Mouse (Mus musculus) right cerebral cortex, adult 18-20 months (tissue): ENCODE results near the gene Zfp871.
A peak's percentile ranks its signal among the peaks of the same experiment; 100 is the strongest.

ENCODE experiments used
- DNase-seq: peaks from one replicate; pipeline ENCODE4 v3.0.0; 2022; ENCODE audit warnings: mixed read lengths

Gene Zfp871

DNA sequence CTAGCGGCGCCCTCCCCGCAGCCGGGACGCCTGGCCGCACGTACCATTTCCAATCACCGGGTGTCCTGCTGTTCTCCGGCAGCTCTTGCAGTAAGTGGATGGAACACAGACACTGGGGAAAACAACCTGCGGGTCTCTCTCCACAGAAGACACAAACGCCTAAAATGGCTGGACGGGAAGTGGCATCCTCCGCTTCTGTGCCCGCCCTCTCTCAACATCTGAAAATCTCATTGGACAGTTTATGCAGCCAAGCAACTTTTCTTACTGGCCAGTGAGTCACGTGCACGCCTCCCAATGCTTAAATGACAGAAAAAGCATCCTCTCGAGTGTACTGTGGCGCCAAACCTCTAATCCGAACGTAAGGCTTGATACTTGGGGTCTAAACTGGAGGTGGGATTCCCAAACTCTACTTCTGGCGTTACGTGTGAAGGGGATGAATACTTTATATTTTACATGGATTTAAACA lies at the start of gene Zfp871:
TSS of gene Zfp871 (minus strand) at position 194 of the 466 bp plus-strand sequence.
- DNase-seq: peak; percentile 94

DNA sequence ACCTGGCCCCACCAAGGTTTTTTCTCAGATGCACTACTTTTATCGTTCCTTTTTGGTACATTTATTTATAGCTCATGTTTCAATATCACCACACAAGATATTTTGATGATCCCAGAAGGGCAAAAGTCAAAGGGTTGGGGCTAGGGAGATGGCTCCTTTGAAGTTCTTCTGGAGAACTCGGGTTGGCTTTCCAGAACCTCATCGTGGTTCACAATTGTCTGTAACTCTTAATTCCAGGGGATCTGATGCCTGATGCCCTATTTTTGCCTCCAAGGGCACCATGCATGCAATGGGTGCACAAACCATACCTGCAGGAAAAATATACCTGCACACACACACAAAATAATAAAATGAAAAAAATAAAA lies 42.3 kb upstream of the Zfp871 start:
- DNase-seq: no peak

DNA sequence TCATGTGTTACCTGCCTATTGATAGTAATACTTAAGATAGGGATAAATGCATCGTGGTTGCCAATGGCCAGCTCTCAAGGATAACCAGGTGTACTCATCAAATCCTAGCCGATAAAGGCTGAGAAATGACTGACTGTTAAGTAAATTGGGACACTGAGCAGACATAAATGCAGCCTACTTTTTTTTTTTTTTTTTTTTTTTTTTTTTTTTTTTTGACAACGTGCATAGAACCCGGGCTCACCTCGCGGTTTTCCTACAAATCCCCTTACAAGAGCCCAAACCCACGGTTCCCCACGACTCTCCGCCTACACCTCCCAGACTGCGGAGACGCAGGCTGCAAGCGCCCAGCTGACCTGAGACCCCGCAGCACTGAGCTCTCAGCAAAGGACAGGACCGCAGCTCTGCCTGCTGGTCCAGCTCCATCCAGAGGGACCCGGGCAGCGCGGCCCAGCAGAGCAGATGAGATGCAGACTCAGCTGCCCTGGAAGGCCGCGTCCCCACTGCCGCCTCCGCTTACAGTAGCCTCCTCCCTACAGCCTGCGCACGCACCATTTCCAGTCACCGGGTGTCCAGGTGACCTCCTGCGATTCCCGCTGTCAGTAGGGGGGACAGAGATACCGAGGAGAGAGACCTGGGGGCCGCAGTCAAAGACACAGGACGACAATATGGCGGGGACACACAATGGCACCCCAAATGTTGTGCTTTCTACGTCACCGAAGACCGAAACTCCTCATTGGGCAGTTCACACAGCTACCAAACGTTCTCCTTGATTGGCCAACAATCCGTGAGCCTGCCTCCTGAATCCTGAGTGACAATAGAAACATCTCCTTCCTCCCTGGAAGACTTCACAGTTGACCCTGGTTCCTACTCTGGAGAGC lies 41.7 kb upstream of the Zfp871 start, which contains the start of gene Zfp799:
TSS of gene Zfp799 (minus strand) at position 722 of the 878 bp plus-strand sequence.
- peak; percentile 91 for DNase-seq

GRCm38 (mm10) chr17:32816074-32816784 lies 28.1 kb upstream of the Zfp871 start:
- DNase-seq: no peak

DNA sequence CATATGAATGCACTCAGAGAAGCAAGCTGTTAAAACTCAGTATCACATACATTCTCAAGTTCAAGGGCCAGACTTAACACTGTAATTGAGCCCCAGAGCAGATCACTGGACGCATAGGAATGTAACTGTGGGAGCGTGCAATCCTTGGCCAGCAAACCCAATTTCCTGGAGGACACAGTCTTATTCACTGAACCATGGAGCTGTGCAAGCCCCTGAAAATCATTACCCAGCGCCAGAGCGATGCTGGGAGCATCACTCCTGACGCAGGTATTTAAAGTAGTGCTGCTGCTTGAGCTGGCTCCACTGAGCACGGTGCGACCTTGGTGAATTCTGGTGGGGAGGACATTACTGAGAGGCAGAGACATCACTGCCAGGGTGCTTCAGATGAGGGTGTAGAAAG lies 26.0 kb upstream of the Zfp871 start:
- no peak for DNase-seq

DNA sequence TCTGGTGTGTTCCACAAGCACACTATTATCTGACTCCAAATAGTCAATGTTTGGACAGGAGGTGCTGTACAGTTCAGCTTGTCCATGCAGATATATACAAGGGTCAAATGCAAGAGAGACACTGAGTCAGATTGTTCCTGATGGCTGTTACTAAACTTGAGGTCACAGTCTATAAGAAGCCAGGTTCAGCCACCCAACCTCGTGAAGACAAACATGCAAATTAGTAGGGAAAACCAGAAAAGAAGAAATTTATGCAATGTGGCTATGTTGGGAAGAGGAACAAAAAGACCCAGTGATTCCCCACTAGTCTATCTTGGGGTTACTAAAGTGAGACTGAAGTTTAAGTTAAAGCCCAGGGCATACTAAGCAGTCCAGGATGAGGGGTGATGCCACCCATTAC lies 22.6 kb upstream of the Zfp871 start:
- no peak for DNase-seq

DNA sequence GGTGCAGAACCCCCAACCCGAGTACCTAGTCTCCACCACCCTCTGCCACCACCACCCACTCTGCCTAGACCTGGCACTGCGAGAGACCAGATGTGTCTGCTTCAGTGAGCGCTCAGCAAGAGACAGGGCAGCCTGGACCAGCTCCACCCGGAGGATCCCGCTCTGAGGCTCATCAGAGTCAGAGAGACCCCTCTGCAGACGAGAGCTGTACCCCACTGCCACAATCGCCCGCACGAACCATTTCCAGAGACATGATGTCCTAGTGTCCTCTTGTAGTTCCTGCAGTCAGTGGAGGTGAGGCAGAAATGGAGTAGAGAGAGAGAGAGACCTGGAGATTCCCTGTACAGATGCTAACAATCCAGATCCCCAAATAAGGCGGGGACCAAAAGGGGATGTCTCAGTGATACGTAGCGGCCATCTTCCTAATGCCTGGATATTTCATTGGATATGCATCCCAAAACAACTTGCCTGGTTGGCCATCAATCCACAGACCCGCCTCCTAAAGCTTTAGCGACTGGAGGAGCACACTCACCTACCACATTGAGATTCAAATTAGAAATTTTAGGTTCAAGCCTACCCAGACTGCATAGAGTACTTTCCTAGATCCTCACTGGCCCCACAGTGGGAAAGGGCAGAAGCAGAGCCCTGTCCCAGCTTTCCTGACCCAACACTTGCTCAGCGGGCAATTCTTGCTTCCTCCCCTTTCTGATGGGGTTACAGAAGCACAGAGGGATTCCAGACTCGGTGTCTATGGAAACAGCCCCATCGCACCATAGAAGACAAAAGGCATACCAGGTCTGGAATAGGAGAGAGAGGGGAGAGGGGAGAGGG lies 21.7 kb upstream of the Zfp871 start, which contains the start of gene Zfp811:
TSS of gene Zfp811 (minus strand) at position 388 of the 831 bp plus-strand sequence.
- DNase-seq: peak; percentile 65

DNA sequence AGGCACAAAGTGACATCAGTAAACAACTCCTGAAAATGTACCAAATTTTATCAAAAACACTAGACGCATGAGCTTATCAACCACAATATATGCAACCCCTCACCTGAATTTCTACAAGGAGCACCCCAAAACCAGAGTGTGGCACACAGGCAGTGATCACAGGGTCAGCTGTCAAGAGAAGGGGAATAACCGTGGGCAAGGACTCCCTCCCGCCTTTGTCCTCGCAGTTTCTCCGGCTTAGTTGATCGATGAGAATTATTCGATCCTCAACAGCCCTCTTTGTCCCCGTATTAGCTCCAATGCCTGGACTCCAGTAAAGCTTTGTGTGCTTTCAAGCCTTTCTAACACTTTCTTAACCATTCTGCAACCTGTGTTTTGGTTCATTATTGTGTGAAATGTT lies 20.8 kb upstream of the Zfp871 start:
- DNase-seq: no peak

DNA sequence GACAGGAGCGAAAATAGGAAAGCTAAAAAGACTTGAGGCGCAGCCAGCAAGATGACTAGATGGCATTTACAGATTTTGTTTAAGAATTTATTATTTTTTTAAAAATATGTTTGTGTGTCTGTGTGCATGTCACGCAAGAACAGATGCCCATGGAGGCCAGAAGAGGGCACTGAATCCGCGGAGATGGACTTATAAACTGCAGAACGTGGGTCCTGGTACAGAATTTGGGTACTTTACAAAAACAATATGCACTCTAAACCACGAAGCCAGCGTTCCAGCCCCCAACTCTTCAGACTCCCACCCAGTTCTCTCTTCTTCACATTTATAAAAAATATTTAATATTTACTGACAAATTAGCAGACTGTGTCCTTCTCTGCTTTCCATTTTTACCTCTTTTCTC lies 1.2 kb upstream of the Zfp871 start:
- no peak for DNase-seq

GRCm38 (mm10) chr17:32788576-32788975 lies 489 bp upstream of the Zfp871 start:
- DNase-seq: no peak

GRCm38 (mm10) chr17:32787436-32788093 lies 522 bp downstream of the Zfp871 start:
- DNase-seq: no peak

GRCm38 (mm10) chr17:32786944-32787343 lies 1.1 kb downstream of the Zfp871 start:
- DNase-seq: no peak

- DNase-seq: no peak
Observed at GRCm38 (mm10) chr17:32785656-32786055, 2.4 kb downstream of the Zfp871 start.

DNA sequence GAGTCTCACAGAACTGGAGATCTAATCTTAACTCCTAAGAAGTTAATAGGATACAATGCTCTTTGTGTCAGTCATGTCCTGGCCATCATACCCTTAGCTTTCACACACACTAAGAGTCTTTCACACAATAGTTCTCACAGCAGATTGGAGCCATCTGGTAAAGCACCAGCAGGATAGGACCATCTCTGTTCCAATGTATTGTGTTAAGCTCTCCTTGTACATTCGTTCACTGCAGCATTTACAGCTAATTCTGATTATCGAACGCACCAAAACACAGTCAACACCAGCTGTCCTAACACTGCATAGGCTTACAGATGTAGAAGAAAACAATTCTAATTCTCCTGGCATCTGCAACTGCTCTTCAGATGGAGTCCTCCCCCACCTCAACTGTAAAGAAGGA lies 10.5 kb downstream of the Zfp871 start:
- no peak for DNase-seq

- no peak for DNase-seq
Observed at GRCm38 (mm10) chr17:32771213-32771612, 16.9 kb downstream of the Zfp871 start.

- peak; percentile 45 for DNase-seq
Observed at GRCm38 (mm10) chr17:32766422-32766821, 21.7 kb downstream of the Zfp871 start.

DNA sequence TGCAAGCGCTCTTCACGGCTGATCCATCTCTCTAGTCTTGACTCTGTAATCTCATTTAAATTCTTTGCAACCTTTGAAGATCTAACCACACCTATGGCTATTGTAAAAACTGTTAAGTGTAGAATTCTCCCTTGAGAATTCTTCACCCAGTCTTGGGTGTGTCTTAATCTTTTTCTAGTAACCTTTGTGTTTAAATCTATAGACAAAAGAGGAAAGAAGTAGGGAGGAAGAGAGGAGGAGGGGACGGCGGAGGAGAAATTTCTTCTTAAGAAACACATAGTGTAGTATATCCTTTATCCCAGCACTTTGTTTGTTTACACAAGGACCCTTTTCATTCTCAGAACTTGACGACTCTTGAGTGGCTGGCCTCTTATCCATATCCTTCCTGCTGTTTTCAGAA lies 30.8 kb downstream of the Zfp871 start:
- no peak for DNase-seq

DNA sequence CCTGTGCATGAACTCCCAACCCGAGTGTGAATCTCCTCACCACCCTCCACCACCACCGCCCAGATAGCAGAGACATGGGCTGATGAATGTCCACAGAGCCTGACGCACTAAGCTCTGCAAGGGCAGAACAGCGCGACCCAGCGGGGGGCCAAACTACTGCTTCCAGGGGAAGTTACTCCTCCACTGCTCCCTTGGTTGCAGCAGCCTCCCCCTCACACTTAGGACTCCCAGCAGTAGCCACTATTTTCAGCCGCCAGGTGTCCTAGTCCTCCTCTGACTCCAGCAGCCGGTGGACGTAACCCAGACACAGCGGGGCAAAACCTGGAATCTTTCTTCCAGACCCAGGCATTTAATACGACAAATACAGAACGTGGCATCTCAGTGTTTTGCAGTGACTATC lies 34.5 kb downstream of the Zfp871 start:
- no peak for DNase-seq

DNA sequence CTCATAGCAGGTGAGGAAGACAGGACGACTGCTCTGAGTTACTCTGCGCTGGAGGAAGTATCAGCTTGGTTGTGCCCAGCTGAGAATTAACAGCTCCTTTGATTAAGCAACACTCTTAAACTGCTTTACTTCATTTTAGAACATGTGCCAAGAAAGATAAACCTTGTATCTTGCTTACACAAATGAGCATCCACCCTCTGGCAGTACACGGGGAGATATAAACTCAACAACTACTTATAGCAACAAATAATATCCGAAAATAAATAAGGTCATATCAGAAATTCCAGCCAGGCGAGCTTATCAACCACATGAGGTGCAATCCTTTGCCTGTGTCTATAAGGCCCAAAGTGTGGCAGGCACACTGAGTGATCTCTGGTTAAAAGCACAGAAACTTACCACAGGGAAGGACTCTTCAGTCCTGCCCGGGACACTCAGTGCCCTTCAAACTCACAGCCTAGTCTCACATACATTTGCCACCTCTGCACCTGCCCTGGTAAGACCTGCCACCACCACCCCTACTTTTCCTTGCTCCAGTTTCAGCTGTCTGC lies 35.2 kb downstream of the Zfp871 start:
- no peak for DNase-seq

DNA sequence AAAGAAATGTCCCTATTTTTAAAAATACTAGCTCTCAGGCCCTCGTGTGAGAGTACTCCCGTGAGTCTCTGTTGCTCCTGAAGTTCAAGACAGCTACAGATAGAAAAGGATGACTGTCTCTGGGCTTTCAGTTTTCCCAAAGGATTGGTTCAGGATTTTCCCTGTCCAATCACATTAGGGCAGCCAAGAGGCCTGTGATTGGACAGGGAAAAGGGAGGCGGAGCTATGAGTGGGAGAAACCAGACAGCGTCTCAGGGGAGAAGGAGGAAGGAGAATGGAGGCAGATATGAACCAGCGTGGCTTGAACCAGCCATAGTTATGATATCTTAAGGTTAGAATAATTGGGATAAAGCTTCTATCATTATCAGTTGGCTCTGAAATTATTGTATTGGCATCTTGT lies 37.5 kb downstream of the Zfp871 start:
- DNase-seq: no peak

- DNase-seq: no peak
Observed at GRCm38 (mm10) chr17:32741057-32741456, 47.0 kb downstream of the Zfp871 start.

- no peak for DNase-seq
Observed at GRCm38 (mm10) chr17:32738406-32738805, 49.7 kb downstream of the Zfp871 start.
